Mouse (Mus musculus) right cerebral cortex, adult 18-20 months (tissue): ENCODE results near the gene Cnksr1.

ENCODE experiments used
- DNase-seq: peaks from one replicate; pipeline ENCODE4 v3.0.0; 2022; ENCODE audit warnings: mixed read lengths

The Cnksr1 gene

GRCm38 (mm10) chr4:134252131-134252910 lies 14.1 kb upstream of the Cnksr1 start:
- no peak for DNase-seq

GRCm38 (mm10) chr4:134251241-134252130 lies 13.3 kb upstream of the Cnksr1 start:
- peak; percentile 48 for DNase-seq

GRCm38 (mm10) chr4:134250930-134251240 lies 12.7 kb upstream of the Cnksr1 start:
- peak; percentile 34 for DNase-seq

- DNase-seq: no peak
Observed at GRCm38 (mm10) chr4:134250116-134250929, 12.1 kb upstream of the Cnksr1 start.

- DNase-seq: peak; percentile 60
Observed at GRCm38 (mm10) chr4:134249651-134250050, 11.5 kb upstream of the Cnksr1 start.

- DNase-seq: no peak
Observed at GRCm38 (mm10) chr4:134246719-134247258, 8.6 kb upstream of the Cnksr1 start, which contains the start of gene Gm30191. Gene Gm30191 (plus strand): TSS chr4:134246935.

GRCm38 (mm10) chr4:134246256-134246655 lies 8.1 kb upstream of the Cnksr1 start:
- no peak for DNase-seq

GRCm38 (mm10) chr4:134245148-134245843 lies 7.1 kb upstream of the Cnksr1 start, which contains the start of gene Zfp593:
Gene Zfp593 (minus strand): TSS chr4:134245592.
- peak; percentile 95 for DNase-seq

GRCm38 (mm10) chr4:134243516-134244250 lies 5.5 kb upstream of the Cnksr1 start, which contains the start of gene E130218I03Rik:
Gene E130218I03Rik (plus strand): TSS chr4:134243662.
- no peak for DNase-seq

GRCm38 (mm10) chr4:134238686-134239085 lies 487 bp upstream of the Cnksr1 start:
- DNase-seq: no peak

- no peak for DNase-seq
Observed at GRCm38 (mm10) chr4:134237582-134238278, 469 bp downstream of the Cnksr1 start.

- no peak for DNase-seq
Observed at GRCm38 (mm10) chr4:134234876-134235275, 3.3 kb downstream of the Cnksr1 start.

- DNase-seq: no peak
Observed at GRCm38 (mm10) chr4:134230431-134230830, 7.8 kb downstream of the Cnksr1 start.

GRCm38 (mm10) chr4:134227194-134227593 lies 11.0 kb downstream of the Cnksr1 start, which contains the start of gene Catsper4:
Gene Catsper4 (minus strand): TSS chr4:134227383.
- DNase-seq: no peak

- DNase-seq: no peak
Observed at GRCm38 (mm10) chr4:134222793-134223600, 15.2 kb downstream of the Cnksr1 start.

GRCm38 (mm10) chr4:134206488-134207053 lies 31.6 kb downstream of the Cnksr1 start:
- no peak for DNase-seq

- DNase-seq: no peak
Observed at GRCm38 (mm10) chr4:134203340-134203896, 34.8 kb downstream of the Cnksr1 start.

GRCm38 (mm10) chr4:134202904-134203303 lies 35.3 kb downstream of the Cnksr1 start, which contains the start of gene Gm7534:
Gene Gm7534 (minus strand): TSS chr4:134203004.
- no peak for DNase-seq

- no peak for DNase-seq
Observed at GRCm38 (mm10) chr4:134199371-134199770, 38.8 kb downstream of the Cnksr1 start.
